Mouse (Mus musculus) megakaryocyte, embryonic 14.5 days (primary cell): Measurements from ENCODE around the gene Mrpl12.

ENCODE experiments used
- FLI1 ChIP-seq: IDR thresholded peaks from 2 replicates; pipeline ENCODE4 v1.6.1; 2012; ENCODE audit warnings: low read length, inconsistent platforms, mixed read lengths
- GATA1 ChIP-seq: IDR thresholded peaks from 3 replicates; pipeline ENCODE4 v1.6.1; 2012; ENCODE audit warnings: mixed read lengths, low read length, inconsistent platforms, borderline replicate concordance

GRCm38 (mm10) chr11:120510375-120511030 is 26.1 kb downstream of the Mrpl12 start:
- TF ChIP-seq FLI1 (no peak), GATA1 (no peak)
